Mouse (Mus musculus) forebrain, embryonic 15.5 days (tissue): ENCODE measurements around the gene Pxdc1. TPM values are rescaled to one million over a fixed set of nuclear protein-coding genes. Genes with fewer than 3 reads are reported as not detected.

Experiments
- ATAC-seq: fragments of 200-750 bp; cut with Nextera tagmentation; replicated peaks from 2 replicates; pipeline ENCODE4 v1.8.0; 2017; ENCODE audit warnings: mild to moderate bottlenecking, moderate TSS enrichment, moderate library complexity
- H3K27ac ChIP-seq: fragments of 300-500 bp; sonication (generic); replicated peaks from 2 replicates; pipeline ENCODE4 v1.5.1; 2015; ENCODE audit warnings: mild to moderate bottlenecking, inconsistent platforms
- H3K27me3 ChIP-seq: fragments of 300-500 bp; sonication (generic); 2 replicates; pipeline ENCODE4 v1.6.1; 2015; ENCODE audit warnings: inconsistent platforms
- H3K36me3 ChIP-seq: fragments of 300-500 bp; sonication (generic); 2 replicates; pipeline ENCODE4 v1.6.1; 2015; ENCODE audit warnings: mild to moderate bottlenecking, inconsistent platforms
- H3K4me1 ChIP-seq: fragments of 300-500 bp; sonication (generic); 2 replicates; pipeline ENCODE4 v1.6.1; 2015; ENCODE audit warnings: inconsistent platforms
- H3K4me2 ChIP-seq: fragments of 300-500 bp; sonication (generic); replicated peaks from 2 replicates; pipeline ENCODE4 v1.6.1; 2015; ENCODE audit warnings: mild to moderate bottlenecking, inconsistent platforms
- H3K4me3 ChIP-seq: fragments of 300-500 bp; sonication (generic); 2 replicates; pipeline ENCODE4 v1.5.1; 2015; ENCODE audit warnings: mild to moderate bottlenecking, inconsistent platforms
- H3K9ac ChIP-seq: fragments of 300-500 bp; sonication (generic); replicated peaks from 2 replicates; pipeline ENCODE4 v1.6.1; 2015; ENCODE audit warnings: mild to moderate bottlenecking, inconsistent platforms
- H3K9me3 ChIP-seq: fragments of 300-500 bp; sonication (generic); 2 replicates; pipeline ENCODE4 v1.6.1; 2016; ENCODE audit warnings: inconsistent platforms
- WGBS: fragments of 180-500 bp; shearing (Covaris S2); methylation state at CpG from one replicate; pipeline ENCODE4 v1.1.7; 2015; ENCODE audit warnings: mixed read lengths; 5-methylcytosine and 5-hydroxymethylcytosine counted together
- polyA plus RNA-seq: library from polyadenylated mRNA; unstranded; fragments of >200 nt; fragmentation: Nextera tagmentation; extraction: Ambion mirVana; gene quantifications from 2 replicates; pipeline ENCODE4 v1.2.1, GENCODE M21; 2015

Pxdc1 gene
- polyA plus RNA-seq, 1 experiment from 2014 or later, result 5.9 TPM

- Histone ChIP-seq H3K9me3 (no peaks in the 10 kb centered on the region), H3K27me3 (peaks cover 10% of the 10 kb centered on the region; the same call in 1 of the 2 replicates), H3K27ac (no peak overlapping the region), H3K36me3 (no peaks in the 10 kb centered on the region), H3K9ac (no peak overlapping the region), H3K4me1 (peaks cover 28% of the 10 kb centered on the region), H3K4me3 (no peak overlapping the region), H3K4me2 (no peak overlapping the region)
- WGBS, result 64% methylated on average over 4 of the region's 4 CpGs
- ATAC-seq, result no peak
Measured at GRCm38 (mm10) chr13:34647751-34648150, 5.5 kb downstream of the Pxdc1 start.

GRCm38 (mm10) chr13:34647221-34647620 lies 6.1 kb downstream of the Pxdc1 start:
- peaks cover 10% of the 10 kb centered on the region; the same call in 1 of the 2 replicates for H3K27me3 ChIP-seq
- H3K9me3 ChIP-seq, result no peaks in the 10 kb centered on the region
- WGBS, result 80% methylated on average over 8 of the region's 8 CpGs

GRCm38 (mm10) chr13:34646240-34646750 lies 7.0 kb downstream of the Pxdc1 start:
- H3K4me3 ChIP-seq, result no peak overlapping the region
- no peaks in the 10 kb centered on the region for H3K36me3 ChIP-seq
- H3K4me1 ChIP-seq, result peaks cover 13% of the 10 kb centered on the region
- 58% methylated on average over 7 of the region's 7 CpGs for WGBS
- no peaks in the 10 kb centered on the region for H3K9me3 ChIP-seq
- ATAC-seq, result no peak
- no peak overlapping the region for H3K27ac ChIP-seq
- peaks cover 8% of the 10 kb centered on the region; the same call in 1 of the 2 replicates for H3K27me3 ChIP-seq
- H3K4me2 ChIP-seq, result no peak overlapping the region
- H3K9ac ChIP-seq, result no peak overlapping the region

More at GRCm38 (mm10) chr13:34647221-34647620, 6.1 kb downstream of the Pxdc1 start:
- no peak overlapping the region for H3K27ac ChIP-seq
- H3K4me1 ChIP-seq, result peaks cover 23% of the 10 kb centered on the region
- ATAC-seq, result no peak
- no peak overlapping the region for H3K4me2 ChIP-seq
- H3K36me3 ChIP-seq, result no peaks in the 10 kb centered on the region
- H3K9ac ChIP-seq, result no peak overlapping the region
- no peak overlapping the region for H3K4me3 ChIP-seq

GRCm38 (mm10) chr13:34645519-34645918 lies 7.8 kb downstream of the Pxdc1 start:
- Histone ChIP-seq H3K4me3 (no peak overlapping the region), H3K4me2 (no peak overlapping the region), H3K9me3 (no peaks in the 10 kb centered on the region), H3K27me3 (peaks cover 6% of the 10 kb centered on the region; the same call in 1 of the 2 replicates), H3K36me3 (no peaks in the 10 kb centered on the region), H3K4me1 (peaks cover 9% of the 10 kb centered on the region; the same call in 1 of the 2 replicates), H3K9ac (no peak overlapping the region), H3K27ac (no peak overlapping the region)
- no peak for ATAC-seq
- WGBS, result 92% methylated on average over 5 of the region's 5 CpGs

- Histone ChIP-seq H3K27ac (no peak overlapping the region), H3K9ac (no peak overlapping the region), H3K4me3 (no peak overlapping the region), H3K4me2 (no peak overlapping the region), H3K4me1 (0 out of 2 replicates have a peak, but pooled peaks cover 6% of the 10 kb centered on the region), H3K9me3 (no peaks in the 10 kb centered on the region), H3K27me3 (no peaks in the 10 kb centered on the region), H3K36me3 (no peaks in the 10 kb centered on the region)
- WGBS, result 82% methylated on average over 14 of the region's 14 CpGs
- ATAC-seq, result no peak
Measured at GRCm38 (mm10) chr13:34644401-34644800, 8.9 kb downstream of the Pxdc1 start.

GRCm38 (mm10) chr13:34643926-34644325 lies 9.4 kb downstream of the Pxdc1 start:
- 72% methylated on average over 4 of the region's 4 CpGs for WGBS
- Histone ChIP-seq H3K9ac (no peak overlapping the region), H3K4me1 (0 out of 2 replicates have a peak, but pooled peaks cover 6% of the 10 kb centered on the region), H3K36me3 (no peaks in the 10 kb centered on the region), H3K4me2 (no peak overlapping the region), H3K27ac (no peak overlapping the region), H3K4me3 (no peak overlapping the region), H3K27me3 (no peaks in the 10 kb centered on the region), H3K9me3 (no peaks in the 10 kb centered on the region)
- ATAC-seq, result no peak

- ATAC-seq, result no peak
- no peaks in the 10 kb centered on the region for H3K36me3 ChIP-seq
- H3K9me3 ChIP-seq, result no peaks in the 10 kb centered on the region
- no peak overlapping the region for H3K4me2 ChIP-seq
- no peak overlapping the region for H3K27ac ChIP-seq
- H3K4me1 ChIP-seq, result 0 out of 2 replicates have a peak, but pooled peaks cover 6% of the 10 kb centered on the region
- H3K9ac ChIP-seq, result no peak overlapping the region
- H3K27me3 ChIP-seq, result no peaks in the 10 kb centered on the region
- no peak overlapping the region for H3K4me3 ChIP-seq
- 23% methylated on average over 7 of the region's 7 CpGs for WGBS
Measured at GRCm38 (mm10) chr13:34642941-34643875, 10.1 kb downstream of the Pxdc1 start.

- ATAC-seq, result no peak
- 0 out of 2 replicates have a peak, but pooled peaks cover 2% of the 10 kb centered on the region for H3K4me1 ChIP-seq
- H3K27ac ChIP-seq, result no peak overlapping the region
- no peaks in the 10 kb centered on the region for H3K9me3 ChIP-seq
- H3K9ac ChIP-seq, result no peak overlapping the region
- no peaks in the 10 kb centered on the region for H3K36me3 ChIP-seq
- H3K4me3 ChIP-seq, result no peak overlapping the region
- WGBS, result 57% methylated on average over 2 of the region's 2 CpGs
- no peak overlapping the region for H3K4me2 ChIP-seq
- no peaks in the 10 kb centered on the region for H3K27me3 ChIP-seq
Measured at GRCm38 (mm10) chr13:34641066-34641465, 12.2 kb downstream of the Pxdc1 start.

- 44% methylated on average over 5 of the region's 5 CpGs for WGBS
- no peak overlapping the region for H3K9ac ChIP-seq
- no peak overlapping the region for H3K4me3 ChIP-seq
- H3K36me3 ChIP-seq, result no peaks in the 10 kb centered on the region
- peak; percentile 81 for ATAC-seq
- no peak overlapping the region for H3K27ac ChIP-seq
- H3K4me2 ChIP-seq, result no peak overlapping the region
- no peaks in the 10 kb centered on the region for H3K4me1 ChIP-seq
- no peaks in the 10 kb centered on the region for H3K9me3 ChIP-seq
- no peaks in the 10 kb centered on the region for H3K27me3 ChIP-seq
Measured at GRCm38 (mm10) chr13:34635978-34636377, 17.3 kb downstream of the Pxdc1 start.

- Histone ChIP-seq H3K36me3 (no peaks in the 10 kb centered on the region), H3K27ac (no peak overlapping the region), H3K9me3 (no peaks in the 10 kb centered on the region), H3K4me2 (no peak overlapping the region), H3K9ac (no peak overlapping the region), H3K27me3 (no peaks in the 10 kb centered on the region), H3K4me3 (no peak overlapping the region), H3K4me1 (no peaks in the 10 kb centered on the region)
- WGBS, result 94% methylated on average over 8 of the region's 8 CpGs
- ATAC-seq, result no peak
Measured at GRCm38 (mm10) chr13:34630319-34630718, 23.0 kb downstream of the Pxdc1 start.

- Histone ChIP-seq H3K4me1 (no peaks in the 10 kb centered on the region), H3K4me2 (no peak overlapping the region), H3K9me3 (no peaks in the 10 kb centered on the region), H3K4me3 (no peak overlapping the region), H3K27ac (no peak overlapping the region), H3K9ac (no peak overlapping the region), H3K36me3 (no peaks in the 10 kb centered on the region), H3K27me3 (no peaks in the 10 kb centered on the region)
- no peak for ATAC-seq
- WGBS, result 91% methylated on average over 5 of the region's 5 CpGs
Measured at GRCm38 (mm10) chr13:34629741-34630140, 23.5 kb downstream of the Pxdc1 start.

GRCm38 (mm10) chr13:34627446-34627845 lies 25.8 kb downstream of the Pxdc1 start:
- H3K9ac ChIP-seq, result no peak overlapping the region
- H3K4me1 ChIP-seq, result no peaks in the 10 kb centered on the region
- no peak overlapping the region for H3K4me2 ChIP-seq
- H3K36me3 ChIP-seq, result no peaks in the 10 kb centered on the region
- WGBS, result 34% methylated on average over 3 of the region's 3 CpGs
- no peak overlapping the region for H3K27ac ChIP-seq
- H3K4me3 ChIP-seq, result no peak overlapping the region
- no peak for ATAC-seq
- no peaks in the 10 kb centered on the region for H3K27me3 ChIP-seq
- H3K9me3 ChIP-seq, result no peaks in the 10 kb centered on the region
